ENCODE assay signal across 11 mouse cellular contexts in the genomic region with DNA sequence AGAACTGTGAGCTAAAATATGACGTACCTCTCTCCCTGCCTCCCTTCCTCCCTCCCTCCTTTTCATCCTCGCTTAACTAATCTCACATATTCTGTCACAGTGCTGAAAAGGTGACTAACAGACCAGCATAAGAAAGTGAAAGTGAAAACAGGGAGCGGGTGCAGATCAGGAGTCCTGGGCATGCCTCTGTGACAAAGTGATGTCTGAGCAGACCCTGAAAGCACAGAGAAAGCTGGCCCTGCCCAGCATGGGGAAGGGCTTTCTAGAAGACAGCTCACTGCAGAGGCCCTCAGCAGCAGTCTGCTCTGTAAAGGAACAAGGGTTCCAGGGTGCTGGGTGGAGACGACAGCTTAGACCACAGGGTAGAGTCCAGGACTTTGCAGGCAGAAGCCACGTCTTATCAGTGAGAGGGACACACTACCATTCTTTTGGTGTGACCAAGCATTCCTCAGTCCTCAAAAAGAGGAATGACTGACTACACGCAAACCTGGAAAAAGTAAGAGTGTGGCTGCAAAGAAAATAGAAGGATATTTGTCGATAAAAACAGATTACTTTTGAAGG. TPM values are rescaled to one million over a fixed set of nuclear protein-coding genes. Genes with fewer than 3 reads are reported as not detected.
DNase-seq lines count a peak whose midpoint lies in the region; ATAC-seq and TF ChIP-seq lines count a peak whose summit lies in the region.
"Had no signal": no experiment of that assay in that cellular context is flagged by ENCODE, and none has a peak within 500 bp of the region (broad histone marks: within the 10 kb centered on the region; RNA-seq: fewer than 3 reads in every experiment).

No protein-coding gene starts in this region.

- H3K4me3 ChIP-seq in CH12.LX (replicated peaks in 1 of 3; ENCODE audit: low read depth in 2 of 3, low read length in 2 of 3, poor library complexity in 1 of 3): no peak overlapping the region
- H3K4me3 ChIP-seq in midbrain, embryonic 10.5 days: no peak overlapping the region
- H3K4me3 ChIP-seq: embryonic facial prominence, embryonic 12.5 days; limb, embryonic 13.5 days; midbrain, embryonic 13.5 days had no signal

- no peak overlapping the region for H3K27ac ChIP-seq in CH12.LX (ENCODE audit: insufficient read depth, low read depth)
- H3K27ac ChIP-seq in midbrain, embryonic 10.5 days (replicated peaks): no peak overlapping the region
- H3K27ac ChIP-seq: embryonic facial prominence, embryonic 12.5 days; kidney, postnatal 0 days; limb, embryonic 13.5 days; midbrain, embryonic 13.5 days had no signal

- TF ChIP-seq RAD21 in CH12.LX (IDR thresholded peaks at IDR 0.05; ENCODE audit: low read depth, low read length): no peak

- peak; percentile 7 for DNase-seq in kidney, adult 18-20 months
- no peak for DNase-seq in kidney, adult 11 months
- DNase-seq in CH12.LX (ENCODE audit: extremely low read depth): peak; percentile 57
- no peak for DNase-seq in left cerebral cortex, adult 9 months (ENCODE audit: low spot score in 2 of 2)
- no peak for DNase-seq in midbrain, embryonic 10.5 days (ENCODE audit: low spot score)

- WGBS in midbrain, embryonic 10.5 days: 84% methylated on average over 7 of the region's 7 CpGs

- TF ChIP-seq POLR2A in CH12.LX (IDR thresholded peaks at IDR 0.05; ENCODE audit: low read depth, low read length): no peak

- no peaks in the 10 kb centered on the region for H3K27me3 ChIP-seq in CH12.LX (replicated peaks)
- H3K27me3 ChIP-seq in midbrain, embryonic 10.5 days (ENCODE audit: low read depth, poor library complexity, severe bottlenecking): peaks cover 11% of the 10 kb centered on the region

- peak overlapping the region; percentile 47 for H3K4me2 ChIP-seq in CH12.LX (ENCODE audit: insufficient read depth, low read depth, poor library complexity, severe bottlenecking)
- H3K4me2 ChIP-seq: embryonic facial prominence, embryonic 12.5 days; limb, embryonic 13.5 days; midbrain, embryonic 13.5 days had no signal

- peaks cover 2 to 18% of the 10 kb centered on the region in 2 experiments; a peak in 2 of 4 replicates for H3K4me1 ChIP-seq in CH12.LX (ENCODE audit: control insufficient read depth in 1 of 2, insufficient read depth in 2 of 2)
- no peaks in the 10 kb centered on the region for H3K4me1 ChIP-seq in midbrain, embryonic 10.5 days

- ATAC-seq in granulocyte monocyte progenitor cell, adult 5-6 weeks (replicated peaks; ENCODE audit: poor library complexity, severe bottlenecking): peak; percentile 86
- 0 out of 2 replicates have a peak, but pooled peaks have one; percentile 34 for ATAC-seq in monocyte, adult 5-6 weeks (replicated peaks; ENCODE audit: insufficient number of reproducible peaks, low FRiP score, low TSS enrichment, poor library complexity, severe bottlenecking)
- ATAC-seq: midbrain, embryonic 13.5 days had no signal

- H3K9me3 ChIP-seq in CH12.LX (replicated peaks; ENCODE audit: low read length): no peaks in the 10 kb centered on the region
- no peaks in the 10 kb centered on the region for H3K9me3 ChIP-seq in midbrain, embryonic 10.5 days (replicated peaks)
- H3K9me3 ChIP-seq: embryonic facial prominence, embryonic 12.5 days; limb, embryonic 13.5 days; midbrain, embryonic 13.5 days had no signal

- H3K36me3 ChIP-seq in CH12.LX (replicated peaks in 1 of 2; ENCODE audit: control insufficient read depth in 1 of 2, insufficient read depth in 1 of 2, low read length in 1 of 2): no peaks in the 10 kb centered on the region
- no peaks in the 10 kb centered on the region for H3K36me3 ChIP-seq in midbrain, embryonic 10.5 days
- H3K36me3 ChIP-seq: embryonic facial prominence, embryonic 12.5 days; limb, embryonic 13.5 days; midbrain, embryonic 13.5 days had no signal

- no peak overlapping the region for H3K9ac ChIP-seq in CH12.LX (ENCODE audit: insufficient read depth, low read depth)
- H3K9ac ChIP-seq: embryonic facial prominence, embryonic 12.5 days; limb, embryonic 13.5 days; midbrain, embryonic 13.5 days had no signal

- dilution Hi-C loops in CH12.LX (cut with MboI; ENCODE audit: extremely low pct_ligation_motif_present, extremely low pct_unique_long_range_greater_than_20kb, low sequenced_read_pairs): no loop called here

- no peak for TF ChIP-seq EP300 in CH12.LX (IDR thresholded peaks at IDR 0.05; ENCODE audit: low read length)

- no peaks in the 10 kb centered on the region for H3K79me2 ChIP-seq in CH12.LX (replicated peaks; ENCODE audit: control insufficient read depth, extremely low read depth, insufficient read depth, poor library complexity, severe bottlenecking)

- in situ Hi-C loops in CH12.LX (cut with MboI; ENCODE audit: low pct_ligation_motif_present, low pct_unique_long_range_greater_than_20kb, low sequenced_read_pairs): no loop called here

- no peak for TF ChIP-seq CTCF in CH12.LX (conservative IDR thresholded peaks at IDR 0.05 in 1 of 2, IDR thresholded peaks at IDR 0.05 in 1 of 2; ENCODE audit: low read depth in 2 of 2, low read length in 2 of 2)

TF ChIP-seq in CH12.LX, 34 proteins besides CTCF, POLR2A, EP300 and RAD21:
- TF ChIP-seq RCOR1 (conservative IDR thresholded peaks at IDR 0.05; ENCODE audit: low read depth, low read length) (no peak), MAFK (IDR thresholded peaks at IDR 0.05; ENCODE audit: insufficient replicate concordance, low read length) (no peak)
TF ChIP-seq in CH12.LX: peak in this region for 0.

RNA-seq across cellular contexts. Expression of gene Tmtc1, which starts 7.7 kb away (rescaled TPM):
- total RNA-seq in CH12.LX (2012; rRNA removed) (0.13 TPM in 1 of 2 replicates, not detected in the other), CH12.LX (2014; rRNA removed) (0.03 TPM in 2 replicates)
- polyA plus RNA-seq in CH12.LX (2012; ENCODE audit: insufficient read length, low read depth): 0.04 and 0.05 TPM in 2 replicates
- not detected in 2 replicates for total RNA-seq in granulocyte monocyte progenitor cell, adult 5-6 weeks (2014; fragmentation: Nextera tagmentation)
- not detected in 2 replicates for total RNA-seq in granulocyte monocyte progenitor cell, adult 5-6 weeks (2017)
- 0.85 to 8.4 TPM (median 2.0 TPM) in 3 replicates for total RNA-seq in monocyte, adult 5-6 weeks (2017)
- 0.57 and 0.67 TPM in 2 replicates for polyA plus RNA-seq in midbrain, embryonic 10.5 days (2016; fragmentation: Nextera tagmentation; extraction: Ambion mirVana)

Comparison
In these comparisons a context has a peak if more than half of its experiments do, and no peak if none do; other contexts are left out.
1. DNase-seq: peak in kidney, adult 18-20 months (single experiment) and CH12.LX (single experiment); none in kidney, adult 11 months (single experiment), left cerebral cortex, adult 9 months (0 of 2) and midbrain, embryonic 10.5 days (single experiment).